Mouse (Mus musculus) CD4-positive helper T cell, adult 2 months (primary cell): ENCODE data around the gene Nipal4.
"Not testable (repeated sequence)": the region's sequence is repeated elsewhere in the genome, so short reads cannot be mapped to it uniquely, and the experiment has no call there.

Experiments used
- DNase-seq: peaks from one replicate; pipeline ENCODE4 v3.0.0-alpha.2; 2012; ENCODE audit warnings: low read depth, missing footprints, low spot score

The Nipal4 gene

GRCm38 (mm10) chr11:46165866-46166585 is at the start of gene Nipal4:
Nipal4 (minus strand) TSS chr11:46166508.
- DNase-seq, result peak; percentile 9

- DNase-seq, result peak; percentile 72
These were observed 49.0 kb upstream of the Nipal4 start for GRCm38 (mm10) chr11:46215354-46215753.

GRCm38 (mm10) chr11:46214368-46215230 is 48.3 kb upstream of the Nipal4 start:
- no peak for DNase-seq

- DNase-seq, result no peak
These were observed 47.5 kb upstream of the Nipal4 start for GRCm38 (mm10) chr11:46213844-46214243.

- no peak for DNase-seq
These were observed 45.5 kb upstream of the Nipal4 start for GRCm38 (mm10) chr11:46211858-46212257.

GRCm38 (mm10) chr11:46209884-46210283 is 43.6 kb upstream of the Nipal4 start:
- DNase-seq, result no peak

- DNase-seq, result no peak
These were observed 39.5 kb upstream of the Nipal4 start for GRCm38 (mm10) chr11:46205639-46206409.

- no peak for DNase-seq
These were observed 38.5 kb upstream of the Nipal4 start for GRCm38 (mm10) chr11:46204841-46205240.

- no peak for DNase-seq
These were observed 36.2 kb upstream of the Nipal4 start for GRCm38 (mm10) chr11:46202547-46202887.

GRCm38 (mm10) chr11:46201636-46202546 is 35.6 kb upstream of the Nipal4 start:
- DNase-seq, result no peak

- DNase-seq, result no peak
These were observed 34.4 kb upstream of the Nipal4 start for GRCm38 (mm10) chr11:46200664-46201063.

GRCm38 (mm10) chr11:46194175-46194574 is 27.9 kb upstream of the Nipal4 start:
- DNase-seq, result no peak

- DNase-seq, result no peak
These were observed 22.0 kb upstream of the Nipal4 start for GRCm38 (mm10) chr11:46188283-46188682.

- DNase-seq, result no peak
These were observed 19.2 kb upstream of the Nipal4 start for GRCm38 (mm10) chr11:46185486-46185885.

GRCm38 (mm10) chr11:46184946-46185345 is 18.6 kb upstream of the Nipal4 start:
- DNase-seq, result no peak

- not testable (repeated sequence) for DNase-seq
These were observed 15.7 kb upstream of the Nipal4 start for GRCm38 (mm10) chr11:46182031-46182430.

- DNase-seq, result no peak
These were observed 11.1 kb upstream of the Nipal4 start for GRCm38 (mm10) chr11:46177246-46178043.

GRCm38 (mm10) chr11:46176155-46176554 is 9.8 kb upstream of the Nipal4 start:
- no peak for DNase-seq

GRCm38 (mm10) chr11:46172128-46172527 is 5.8 kb upstream of the Nipal4 start:
- no peak for DNase-seq

- no peak for DNase-seq
These were observed 3.6 kb upstream of the Nipal4 start for GRCm38 (mm10) chr11:46169908-46170307.
